Mouse (Mus musculus) cortical plate, adult 2 months (tissue): ENCODE data around the gene Avpr1a.

Source experiments
- CTCF ChIP-seq: fragments of 200-500 bp; IDR thresholded peaks from 2 replicates; pipeline ENCODE4 v1.5.1; 2011; ENCODE audit warnings: mild to moderate bottlenecking, control low read depth, low read length; ENCODE audit not compliant: insufficient read depth; ENCODE audit errors: extremely low read depth
- POLR2A ChIP-seq: fragments of 200-500 bp; IDR thresholded peaks from 2 replicates; pipeline ENCODE4 v1.6.1; 2011; ENCODE audit warnings: mild to moderate bottlenecking, low read length, control low read depth; ENCODE audit not compliant: insufficient read depth; ENCODE audit errors: extremely low read depth

GRCm38 (mm10) chr10:122453466-122453865, 5.2 kb downstream of the Avpr1a start:
- no peak for TF ChIP-seq CTCF
- no peak for TF ChIP-seq POLR2A
